Mouse (Mus musculus): Measurements from ENCODE around the gene Commd2. TPM values are rescaled to one million over a fixed set of nuclear protein-coding genes. Genes with fewer than 3 reads are reported as not detected.

The Commd2 gene
- total RNA-seq, 4 experiments from 2014 or later, result 20.3 to 23.4 (median 22.1) TPM

DNA sequence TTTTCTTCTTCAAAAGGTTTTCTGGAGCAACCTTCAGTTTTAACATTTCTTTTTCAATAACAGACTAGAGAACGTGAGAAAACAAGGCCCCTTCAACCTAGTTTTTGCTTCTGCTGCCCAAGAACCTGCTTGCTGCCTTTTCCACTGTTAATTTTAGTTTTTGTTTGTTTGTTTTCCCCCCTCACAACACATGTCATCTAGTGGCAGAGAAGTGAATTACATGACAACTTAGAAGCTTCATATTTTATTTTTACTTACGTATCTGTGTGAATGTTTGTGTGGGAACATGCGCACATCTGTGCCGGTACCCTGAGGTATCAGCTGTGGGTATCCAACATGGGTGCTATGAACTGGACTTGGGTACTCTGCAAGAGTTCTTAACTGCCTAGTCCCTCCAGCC, 35.9 kb downstream of the Commd2 start:
- DNase-seq (ENCODE audit: low spot score in 2 of 2), result no peak

DNA sequence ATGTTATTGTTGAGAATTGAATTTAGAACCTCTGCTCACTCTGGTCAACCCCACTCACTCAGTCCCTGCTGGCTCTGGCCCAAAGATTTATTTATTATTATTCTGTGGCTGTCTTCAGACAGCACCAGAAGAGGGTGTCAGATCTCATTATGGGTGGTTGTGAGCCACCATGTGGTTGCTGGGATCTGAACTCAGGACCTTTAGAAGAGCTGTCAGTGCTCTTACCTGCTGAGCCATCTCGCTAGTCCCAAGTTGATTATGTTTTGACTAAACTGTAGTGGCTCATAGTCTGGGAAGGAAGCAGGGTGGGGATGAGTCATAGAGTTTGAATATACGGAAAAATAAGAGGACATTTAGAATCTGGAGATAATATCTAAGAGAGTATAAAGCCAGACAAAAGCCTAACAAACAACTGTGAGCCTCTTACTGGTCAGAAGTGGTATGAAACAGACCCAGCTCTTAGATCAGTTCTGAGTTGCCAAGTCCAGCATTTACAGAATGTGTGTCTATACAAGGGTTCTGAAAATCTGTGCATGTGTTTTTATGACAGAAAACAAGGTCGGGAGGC, 39.0 kb downstream of the Commd2 start:
- no peak for DNase-seq (ENCODE audit: low spot score in 2 of 2)

DNA sequence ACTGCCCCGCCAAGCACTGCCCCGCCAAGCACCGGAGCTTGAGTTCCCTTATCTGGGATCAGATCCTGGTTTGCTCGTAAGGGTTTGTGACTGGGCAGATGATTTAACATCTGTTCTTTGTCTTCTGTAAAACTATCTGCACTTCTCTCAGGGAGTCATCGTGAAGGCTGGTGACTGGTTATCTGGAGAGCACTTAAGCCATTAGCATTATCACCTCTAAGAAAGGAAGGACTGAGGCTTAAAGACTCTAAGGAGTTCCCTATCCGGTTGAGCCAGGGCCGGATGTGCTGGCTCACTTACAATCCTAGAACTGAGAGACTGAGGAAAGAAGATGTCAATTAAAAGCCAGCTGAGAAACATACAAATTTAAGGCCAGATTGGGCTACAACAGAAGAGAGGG, 39.7 kb downstream of the Commd2 start:
- no peak for DNase-seq (ENCODE audit: low spot score in 2 of 2)

DNA sequence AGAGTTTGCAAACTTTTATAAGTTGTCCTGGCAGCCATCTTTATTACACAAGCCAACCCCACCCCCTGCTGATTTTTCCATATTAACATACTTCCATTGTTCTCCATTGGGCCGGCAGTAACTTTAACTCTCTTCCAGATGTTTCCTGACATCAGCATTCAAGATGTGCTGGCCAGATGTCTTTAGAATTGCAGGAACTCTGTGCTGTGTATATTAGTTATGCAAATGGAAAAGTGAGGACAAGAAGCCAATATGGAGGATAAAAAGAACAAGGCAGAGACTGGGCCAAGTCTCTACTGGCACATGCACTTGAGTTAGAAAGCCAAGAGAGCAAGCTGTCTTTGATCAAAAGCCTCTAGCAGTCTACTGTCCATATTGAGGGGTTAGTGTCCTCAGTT, 46.9 kb downstream of the Commd2 start:
- DNase-seq (ENCODE audit: low spot score in 2 of 2), result no peak

DNA sequence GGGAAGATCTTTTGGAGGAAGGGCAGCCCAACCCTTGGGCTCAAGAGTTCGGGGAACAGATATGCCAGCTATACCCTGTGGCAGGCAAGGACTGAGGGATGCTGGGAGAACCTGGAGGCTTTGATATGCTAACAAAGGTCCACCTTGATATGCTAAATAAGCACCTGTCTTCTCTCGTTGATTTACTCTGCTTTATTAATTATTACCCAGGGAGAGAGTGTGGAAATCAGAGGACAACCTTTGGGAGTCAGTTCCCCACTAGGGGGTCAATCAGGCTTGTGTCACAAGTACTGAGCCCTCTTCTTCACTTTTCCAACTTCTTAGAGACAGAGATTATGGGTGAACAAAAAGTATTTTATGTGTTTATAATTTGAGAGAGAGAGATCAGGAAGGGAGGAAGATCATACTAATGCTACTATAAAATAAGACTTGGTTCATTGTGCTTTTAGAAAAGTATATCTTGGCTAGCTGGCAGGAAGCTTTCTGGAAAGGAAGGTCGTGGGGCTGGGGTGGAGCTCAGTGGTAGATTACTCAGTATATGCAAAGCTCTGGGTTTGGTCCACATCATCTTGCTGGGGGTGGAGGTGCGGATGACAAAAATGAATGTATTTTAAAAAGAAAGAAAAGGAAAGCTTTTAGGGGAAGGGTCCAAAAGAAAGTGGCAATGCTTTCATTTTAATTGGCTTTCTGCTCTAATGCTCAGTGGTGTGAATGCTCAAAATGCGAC, 47.5 kb downstream of the Commd2 start:
- no peak for DNase-seq (ENCODE audit: low spot score in 2 of 2)

DNA sequence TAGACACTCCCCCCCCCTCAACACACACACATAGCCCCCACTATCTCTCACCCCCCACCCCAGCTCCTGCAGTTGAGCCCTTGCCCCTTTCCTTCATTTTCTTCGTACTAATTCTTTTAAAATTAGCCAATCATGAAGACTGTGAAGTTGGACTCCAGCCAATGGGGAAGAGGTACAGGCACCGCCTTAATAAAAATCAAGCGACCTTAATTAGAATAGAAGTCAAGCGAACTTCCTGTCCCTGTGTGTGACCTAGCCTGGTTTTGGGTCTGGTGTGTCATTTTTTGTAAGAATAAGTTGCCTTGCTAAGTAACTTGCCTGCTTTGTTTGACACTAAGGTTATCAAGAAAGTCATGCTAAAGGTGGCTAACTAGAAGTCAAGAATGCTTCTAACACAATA, 48.9 kb downstream of the Commd2 start:
- no peak for DNase-seq (ENCODE audit: low spot score in 2 of 2)

DNA sequence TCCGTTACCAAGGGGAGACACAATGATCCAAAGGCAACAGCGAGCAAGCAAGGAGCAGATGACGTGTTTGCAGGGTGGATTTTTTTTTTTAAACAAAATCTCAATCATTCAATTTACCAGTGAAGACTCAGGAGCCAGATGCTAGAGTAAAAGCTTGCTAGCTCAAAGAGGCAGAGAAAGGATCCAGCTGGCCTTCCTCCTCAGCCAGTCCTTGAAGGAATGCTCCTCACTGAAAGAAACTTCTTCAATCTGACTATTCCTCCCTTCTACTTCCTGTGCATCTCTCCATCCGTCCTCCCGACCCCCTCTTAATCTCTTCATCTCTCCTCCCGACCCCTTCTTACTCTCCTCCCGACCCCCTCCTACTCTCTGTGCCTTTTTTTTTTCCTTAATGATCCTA, 54.9 kb downstream of the Commd2 start:
- no peak for DNase-seq (ENCODE audit: low spot score in 2 of 2)

DNA sequence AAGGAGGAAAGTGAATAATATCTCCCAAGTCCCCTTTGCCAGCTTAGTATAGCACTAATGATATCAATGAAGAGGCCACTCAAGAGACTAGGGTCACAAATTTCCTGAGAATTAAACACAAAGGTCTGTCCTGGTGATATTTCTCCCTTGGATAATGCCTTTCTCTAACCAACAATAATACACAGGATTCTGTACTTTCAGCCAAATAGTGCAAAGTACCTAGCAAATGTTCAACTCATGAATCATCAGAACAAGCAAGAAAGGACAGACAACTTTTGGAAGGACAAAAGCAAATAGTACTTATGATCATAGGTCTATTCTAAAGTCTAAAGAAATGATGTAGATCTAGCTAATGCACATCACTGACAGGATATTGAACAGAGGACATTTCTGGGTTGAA, 56.0 kb downstream of the Commd2 start:
- DNase-seq (ENCODE audit: low spot score in 2 of 2), result no peak

Small RNA genes within 50 kb of the gene (microRNA-seq; reads per million reads assigned to microRNA genes)
- gene Mir6377, result 0 reads per million in 2 experiments

Other genes with a start within 250 kb of the Commd2 start
- not detected for gene Tm4sf4, start 226.4 kb downstream of the Commd2 start, total RNA-seq (2022)
- 10 to 100 TPM; 12.6 to 14.8 (median 13.7) TPM for gene Wwtr1, start 75.8 kb downstream of the Commd2 start, total RNA-seq (2022)
- gene Ankub1, start 41.1 kb upstream of the Commd2 start, total RNA-seq (2022), result 1 to 10 TPM; 1.9 to 4.3 (median 3.4) TPM
- 100 to 1,000 TPM; 107 to 116 (median 110) TPM for gene Rnf13, start 84.3 kb upstream of the Commd2 start, total RNA-seq (2022)
- gene Pfn2, start 196.4 kb upstream of the Commd2 start, total RNA-seq (2022), result 100 to 1,000 TPM; 475 to 535 (median 517) TPM

All from layer of hippocampus, adult 8-10 months (tissue).